Mouse (Mus musculus) frontal cortex, postnatal 10 days (tissue): ENCODE measurements around the gene Mterf1b.
"Not testable (repeated sequence)": the region's sequence is repeated elsewhere in the genome, so short reads cannot be mapped to it uniquely, and the experiment has no call there.

ENCODE experiments used
- DNase-seq, 2 experiments: peaks; one replicate each; pipeline ENCODE4 v3.0.0; 2022; ENCODE audit warnings: low spot score in 2 of 2, mixed read lengths in 1 of 2

Mterf1b gene

DNA sequence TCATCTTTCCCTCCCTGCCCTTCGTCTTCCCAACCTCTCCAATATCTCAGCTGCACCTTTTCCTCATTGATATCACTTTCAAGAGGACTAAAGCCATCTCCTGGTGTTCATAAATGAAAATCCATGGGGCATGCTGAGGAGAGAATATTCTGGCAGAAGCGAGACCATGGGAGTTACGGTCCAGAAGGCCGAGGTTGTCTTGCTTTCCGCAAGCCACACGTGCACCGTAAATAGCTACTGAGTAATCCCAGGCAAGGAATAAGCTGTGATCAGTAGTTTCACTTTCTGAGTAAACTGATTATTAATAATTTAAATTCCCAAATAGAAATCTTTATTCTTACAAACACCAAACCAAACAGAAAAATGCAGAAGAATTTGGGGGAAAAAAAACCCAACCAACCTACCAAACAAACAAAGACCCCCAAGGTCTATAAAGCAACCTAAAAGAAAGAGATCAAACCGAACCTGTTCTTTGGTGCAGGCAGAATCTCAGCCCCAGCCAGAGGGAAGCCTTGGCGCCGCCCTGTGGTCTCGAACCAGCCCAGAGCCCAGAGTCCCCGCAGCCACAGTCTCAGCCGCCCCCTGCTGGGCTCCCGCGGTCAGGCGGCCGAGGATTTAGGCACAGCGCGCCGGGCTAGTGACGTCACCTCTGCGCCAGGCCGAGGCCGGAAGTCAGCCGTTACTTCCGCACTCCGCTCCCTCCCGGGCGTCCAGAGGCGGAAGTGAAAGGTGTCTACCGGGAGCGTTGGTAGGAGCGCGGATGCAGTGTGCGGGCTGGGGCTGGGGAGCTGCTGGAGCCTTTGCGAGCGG is at the start of gene Mterf1b:
Mterf1b (plus strand) TSS at position 697 of the 810 bp plus-strand sequence.
- DNase-seq, result not testable (repeated sequence)

GRCm38 (mm10) chr5:4159418-4160071 is 32.6 kb upstream of the Mterf1b start:
- DNase-seq, result not testable (repeated sequence)

GRCm38 (mm10) chr5:4161554-4161953 is 30.6 kb upstream of the Mterf1b start:
- no peak for DNase-seq

- DNase-seq, result no peak
These were observed 29.7 kb upstream of the Mterf1b start for GRCm38 (mm10) chr5:4162461-4162860.

- not testable (repeated sequence) for DNase-seq
These were observed 24.2 kb upstream of the Mterf1b start for GRCm38 (mm10) chr5:4167813-4168529.

- not testable (repeated sequence) for DNase-seq
These were observed 23.6 kb upstream of the Mterf1b start for GRCm38 (mm10) chr5:4168530-4168926.

- DNase-seq, result not testable (repeated sequence)
These were observed 15.7 kb upstream of the Mterf1b start for GRCm38 (mm10) chr5:4176421-4176820.

- no peak for DNase-seq
These were observed 12.8 kb upstream of the Mterf1b start for GRCm38 (mm10) chr5:4179364-4179763.

GRCm38 (mm10) chr5:4186815-4187214 is 5.4 kb upstream of the Mterf1b start:
- DNase-seq, result no peak

DNA sequence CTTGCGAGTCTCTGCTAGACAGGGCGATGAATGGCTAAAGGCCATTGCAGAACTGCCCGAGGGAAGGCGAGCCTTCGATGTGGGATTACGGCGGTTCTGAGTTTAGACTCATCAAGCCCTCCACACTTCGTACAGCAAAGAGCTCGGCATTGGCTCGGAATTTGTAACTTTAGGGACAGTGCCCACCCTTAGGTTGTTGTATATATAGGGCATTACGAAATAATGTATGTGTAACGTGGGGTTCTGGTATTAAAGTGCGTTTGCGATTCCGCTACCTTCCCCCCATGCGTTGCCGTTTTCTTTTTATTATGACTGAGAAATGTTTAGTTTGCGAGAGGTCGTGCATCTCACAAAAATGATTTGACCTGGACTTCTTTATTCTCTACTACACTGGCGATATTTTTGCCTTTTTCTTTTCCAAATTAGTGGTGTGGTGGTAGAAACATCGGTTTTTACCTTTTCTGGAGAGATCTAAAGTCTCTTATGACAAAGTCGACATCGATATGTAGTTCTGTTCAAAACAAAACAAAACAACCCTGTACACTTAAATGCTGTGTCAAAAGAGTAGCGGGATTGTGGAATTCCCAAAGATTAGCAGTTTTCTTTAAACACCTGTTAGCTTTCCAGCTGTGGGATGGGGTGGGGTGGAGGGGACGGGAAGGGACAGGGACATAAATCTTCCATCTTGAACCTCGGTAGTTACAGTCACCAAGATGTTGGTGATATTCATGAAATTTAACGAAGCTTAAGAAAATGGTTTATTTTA is 497 bp downstream of the Mterf1b start:
- not testable (repeated sequence) for DNase-seq

GRCm38 (mm10) chr5:4193247-4193628 is 1.1 kb downstream of the Mterf1b start:
- no peak for DNase-seq

DNA sequence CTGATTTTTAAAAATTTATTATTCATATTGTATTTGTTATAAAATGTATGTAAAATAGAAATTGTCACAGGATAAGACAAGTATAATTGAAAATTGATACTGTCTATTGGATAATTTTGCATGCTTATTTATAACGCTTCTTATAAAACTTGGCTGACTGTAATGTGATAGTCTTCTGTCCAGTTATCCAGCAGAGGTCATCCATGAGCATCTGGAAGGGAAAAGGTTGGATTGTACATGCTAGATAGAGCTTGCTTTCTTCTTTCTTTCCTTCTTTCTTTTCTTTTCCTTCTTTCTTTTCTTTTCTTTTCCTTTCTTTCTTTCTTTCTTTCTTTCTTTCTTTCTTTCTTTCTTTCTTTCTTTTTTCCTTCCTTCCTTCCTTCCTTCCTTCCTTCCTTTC is 2.0 kb downstream of the Mterf1b start:
- DNase-seq, result no peak

- no peak for DNase-seq
These were observed 2.9 kb downstream of the Mterf1b start for GRCm38 (mm10) chr5:4195086-4195485.

GRCm38 (mm10) chr5:4201368-4201767 is 9.2 kb downstream of the Mterf1b start:
- no peak for DNase-seq

- not testable (repeated sequence) for DNase-seq
These were observed 10.2 kb downstream of the Mterf1b start for GRCm38 (mm10) chr5:4202276-4202810.

GRCm38 (mm10) chr5:4210082-4210481 is 17.9 kb downstream of the Mterf1b start:
- not testable (repeated sequence) for DNase-seq

DNA sequence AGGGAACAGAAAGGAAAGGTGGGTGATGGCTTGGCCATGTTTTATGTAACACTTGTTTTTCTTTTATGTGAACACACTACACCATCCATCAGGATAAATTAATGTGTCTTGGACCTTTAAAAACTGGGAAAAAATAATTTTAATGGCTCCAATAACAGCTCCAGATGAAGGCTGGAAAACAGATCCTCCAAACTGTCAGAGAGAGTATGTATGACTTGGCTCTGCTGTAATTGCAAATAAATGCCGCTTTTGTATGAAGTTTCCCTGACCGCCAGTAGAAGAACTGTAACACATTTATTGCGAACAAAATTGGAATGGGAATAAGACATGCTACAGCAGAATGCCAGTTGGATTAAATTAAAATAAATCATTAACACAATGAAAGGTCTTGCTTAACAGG is 29.1 kb downstream of the Mterf1b start:
- DNase-seq, result no peak

- no peak for DNase-seq
These were observed 29.9 kb downstream of the Mterf1b start for GRCm38 (mm10) chr5:4221981-4222623.

GRCm38 (mm10) chr5:4232163-4232562 is 40.0 kb downstream of the Mterf1b start:
- DNase-seq, result no peak

DNA sequence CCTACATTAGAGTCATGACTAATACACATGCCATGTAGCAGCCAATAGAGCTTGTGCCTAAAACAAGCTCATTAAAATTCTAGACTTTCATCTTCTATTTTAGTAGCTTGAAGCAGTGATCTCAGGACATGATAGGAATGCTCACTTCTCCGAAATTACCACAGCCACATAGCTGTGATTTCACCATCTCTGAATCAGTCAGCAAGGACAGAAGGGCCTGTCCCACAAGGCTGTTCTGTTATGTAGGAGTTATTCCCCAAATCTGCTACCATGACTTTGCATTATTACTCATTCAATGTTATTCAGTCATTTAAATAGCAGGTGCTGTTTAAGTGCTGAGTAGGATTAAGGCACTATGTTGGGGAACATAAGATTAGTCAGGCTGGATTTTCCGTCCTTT is 42.3 kb downstream of the Mterf1b start:
- no peak for DNase-seq

DNA sequence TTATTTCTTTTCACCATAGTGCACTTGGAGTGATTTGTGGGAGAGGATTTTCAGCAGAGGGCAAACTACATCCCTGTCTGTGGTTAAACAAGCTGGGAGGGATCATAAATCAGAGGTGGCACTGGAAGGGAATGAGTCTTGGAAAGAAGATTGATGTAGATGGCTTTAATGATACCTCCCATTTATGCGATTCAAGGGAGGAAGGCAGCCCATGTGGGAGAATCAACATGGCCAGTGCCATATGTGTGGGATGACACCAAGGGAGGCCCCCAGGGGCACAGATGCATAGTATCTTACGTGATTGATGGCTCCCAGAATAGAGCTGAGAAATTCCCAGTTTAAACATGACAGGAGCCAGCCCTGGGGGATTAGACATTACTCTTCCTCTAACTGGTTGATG is 48.0 kb downstream of the Mterf1b start:
- DNase-seq, result no peak
